Mouse (Mus musculus) midbrain, postnatal 0 days (tissue): ENCODE results near the gene Angpt4. TPM values are rescaled to one million over a fixed set of nuclear protein-coding genes. Genes with fewer than 3 reads are reported as not detected.

ENCODE experiments used
- ATAC-seq: fragments of 200-750 bp; cut with Nextera tagmentation; 2 replicates; pipeline ENCODE4 v1.8.0; 2017; ENCODE audit warnings: moderate number of reproducible peaks, mild to moderate bottlenecking, moderate TSS enrichment, moderate library complexity; ENCODE audit not compliant: low FRiP score
- DNase-seq: peaks from one replicate; pipeline ENCODE4 v3.0.0-alpha.2; 2015; ENCODE audit warnings: low spot score
- H3K27ac ChIP-seq: fragments of 300-500 bp; sonication (generic); 2 replicates; pipeline ENCODE4 v1.5.1; 2014; ENCODE audit warnings: low read depth, mild to moderate bottlenecking, low read length, mixed read lengths
- H3K27me3 ChIP-seq: fragments of 300-500 bp; sonication (generic); 2 replicates; pipeline ENCODE4 v1.6.1; 2014; ENCODE audit warnings: low read length, control low read depth, mixed read lengths; ENCODE audit not compliant: insufficient read depth
- H3K36me3 ChIP-seq: fragments of 300-500 bp; sonication (generic); 2 replicates; pipeline ENCODE4 v1.6.1; 2014; ENCODE audit warnings: low read length, control low read depth, mixed read lengths; ENCODE audit not compliant: insufficient read depth
- H3K4me1 ChIP-seq: fragments of 300-500 bp; sonication (generic); 2 replicates; pipeline ENCODE4 v1.6.1; 2014; ENCODE audit warnings: mild to moderate bottlenecking, control low read depth, antibody characterized with exemption, low read length, mixed read lengths; ENCODE audit not compliant: insufficient read depth
- H3K4me2 ChIP-seq: fragments of 300-500 bp; sonication (generic); 2 replicates; pipeline ENCODE4 v1.6.1; 2014; ENCODE audit warnings: low read depth, mild to moderate bottlenecking, low read length, mixed read lengths; ENCODE audit not compliant: poor library complexity, severe bottlenecking
- H3K4me3 ChIP-seq: fragments of 300-500 bp; sonication (generic); 2 replicates; pipeline ENCODE4 v1.5.1; 2014; ENCODE audit warnings: low read depth, mild to moderate bottlenecking, low read length, moderate library complexity
- H3K9ac ChIP-seq: fragments of 300-500 bp; sonication (generic); replicated peaks from 2 replicates; pipeline ENCODE4 v1.6.1; 2014; ENCODE audit warnings: mild to moderate bottlenecking, low read length, moderate library complexity, mixed read lengths; ENCODE audit not compliant: poor library complexity, severe bottlenecking
- H3K9me3 ChIP-seq: fragments of 300-500 bp; sonication (generic); 2 replicates; pipeline ENCODE4 v1.6.1; 2016; ENCODE audit warnings: low read length, control low read depth
- CTCF ChIP-seq: IDR thresholded peaks from 2 replicates; pipeline ENCODE4 v1.5.1; 2016; ENCODE audit warnings: antibody characterized with exemption, mild to moderate bottlenecking
- WGBS: fragments of 180-500 bp; shearing (Covaris S2); extraction: QIAGEN DNeasy Blood & Tissue Kit; methylation state at CpG from one replicate; pipeline ENCODE4 v1.1.7; 2014; 5-methylcytosine and 5-hydroxymethylcytosine counted together
- polyA plus RNA-seq: library from polyadenylated mRNA; unstranded; fragments of >200 nt; fragmentation: Nextera tagmentation; extraction: Ambion mirVana; gene quantifications from 2 replicates; pipeline ENCODE4 v1.2.1, GENCODE M21; 2015
- total RNA-seq: library from RNA; depleted of rRNA; stranded (reverse); fragments of >200 nt; gene quantifications from 2 replicates; pipeline ENCODE4 v1.2.3, GENCODE M21; 2014

Angpt4 gene
- total and polyA plus RNA-seq, 2 experiments from 2014 or later, result 0.25 to 0.38 TPM

DNA sequence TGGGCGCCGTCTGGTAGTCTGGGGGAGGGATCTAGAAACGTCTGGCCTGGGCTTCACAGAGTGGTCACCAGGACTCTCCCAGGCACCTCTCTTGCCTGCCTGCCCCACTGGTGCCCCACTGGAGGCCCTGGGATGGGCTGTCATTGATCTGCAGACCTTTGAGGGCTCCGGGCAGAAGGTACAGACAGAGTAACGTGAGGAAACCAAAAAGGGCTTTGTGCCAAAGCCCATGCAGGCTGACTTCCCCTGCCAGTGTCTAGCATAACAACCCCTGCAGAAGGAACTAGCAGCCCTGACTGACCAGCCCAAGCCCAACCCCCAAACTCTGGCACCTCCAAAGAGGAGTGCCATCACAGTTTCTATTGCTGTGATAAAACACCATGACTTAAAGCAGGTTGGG lies 15.1 kb upstream of the Angpt4 start:
- Histone ChIP-seq H3K9ac (no peak overlapping the region), H3K4me2 (no peak overlapping the region), H3K27me3 (no peaks in the 10 kb centered on the region), H3K27ac (no peak overlapping the region), H3K4me1 (no peaks in the 10 kb centered on the region), H3K36me3 (no peaks in the 10 kb centered on the region), H3K9me3 (no peaks in the 10 kb centered on the region), H3K4me3 (no peak overlapping the region)
- DNase-seq (no peak), ATAC-seq (no peak)
- TF ChIP-seq CTCF, result no peak
- 79% methylated on average over 5 of the region's 5 CpGs for WGBS

DNA sequence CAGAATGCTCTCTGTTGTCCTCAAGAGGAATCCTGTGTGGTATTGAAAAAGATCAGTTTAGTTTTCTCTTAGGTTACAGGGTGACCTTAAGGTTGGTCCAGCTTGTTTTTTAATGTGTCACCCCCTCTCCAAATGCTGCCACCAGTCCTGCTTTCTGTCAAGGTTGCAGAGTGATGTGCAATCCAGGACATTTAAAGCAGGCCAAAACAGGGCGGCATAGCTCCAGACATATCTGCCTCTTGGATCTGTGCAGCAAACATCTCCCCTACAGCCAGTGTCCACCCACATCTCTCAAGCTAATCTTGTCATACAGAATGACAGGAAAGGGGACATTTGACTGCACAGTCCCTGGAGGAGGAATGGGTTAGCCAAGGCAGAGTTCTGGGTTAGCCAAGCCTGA lies 12.9 kb upstream of the Angpt4 start:
- TF ChIP-seq CTCF, result no peak
- no peak for ATAC-seq
- WGBS, result 97% methylated on average over 1 of the region's 1 CpGs

DNA sequence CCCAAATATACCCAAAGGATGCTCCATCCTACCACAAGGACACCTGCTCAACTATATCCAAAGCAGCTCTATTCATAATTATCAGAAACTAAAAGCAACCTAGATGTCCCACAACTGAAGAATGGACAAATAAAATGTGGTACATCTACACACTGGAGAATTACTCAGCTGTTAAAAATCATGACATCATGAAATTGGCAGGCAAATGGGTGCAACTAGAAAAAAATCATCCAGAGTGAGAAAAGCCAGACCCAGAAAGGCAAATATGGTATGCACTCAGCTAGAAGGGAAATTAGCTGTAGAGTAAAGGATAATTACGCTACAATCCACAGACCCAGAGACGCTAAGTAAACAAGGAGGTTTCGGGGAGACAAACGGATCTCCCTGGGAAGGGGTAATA lies 10.2 kb upstream of the Angpt4 start:
- no peak overlapping the region for H3K27ac ChIP-seq
- H3K9me3 ChIP-seq, result no peaks in the 10 kb centered on the region
- H3K4me1 ChIP-seq, result no peaks in the 10 kb centered on the region
- 89% methylated on average over 4 of the region's 4 CpGs for WGBS
- H3K4me3 ChIP-seq, result no peak overlapping the region
- TF ChIP-seq CTCF, result no peak
- no peaks in the 10 kb centered on the region for H3K36me3 ChIP-seq
- H3K27me3 ChIP-seq, result no peaks in the 10 kb centered on the region
- H3K9ac ChIP-seq, result no peak overlapping the region
- no peak overlapping the region for H3K4me2 ChIP-seq
- ATAC-seq, result no peak
- no peak for DNase-seq

More for the DNA sequence above, 12.9 kb upstream of the Angpt4 start:
- Histone ChIP-seq H3K27ac (no peak overlapping the region), H3K36me3 (no peaks in the 10 kb centered on the region), H3K4me3 (no peak overlapping the region), H3K4me1 (no peaks in the 10 kb centered on the region), H3K9me3 (no peaks in the 10 kb centered on the region), H3K9ac (no peak overlapping the region), H3K27me3 (no peaks in the 10 kb centered on the region), H3K4me2 (no peak overlapping the region)
- no peak for DNase-seq

DNA sequence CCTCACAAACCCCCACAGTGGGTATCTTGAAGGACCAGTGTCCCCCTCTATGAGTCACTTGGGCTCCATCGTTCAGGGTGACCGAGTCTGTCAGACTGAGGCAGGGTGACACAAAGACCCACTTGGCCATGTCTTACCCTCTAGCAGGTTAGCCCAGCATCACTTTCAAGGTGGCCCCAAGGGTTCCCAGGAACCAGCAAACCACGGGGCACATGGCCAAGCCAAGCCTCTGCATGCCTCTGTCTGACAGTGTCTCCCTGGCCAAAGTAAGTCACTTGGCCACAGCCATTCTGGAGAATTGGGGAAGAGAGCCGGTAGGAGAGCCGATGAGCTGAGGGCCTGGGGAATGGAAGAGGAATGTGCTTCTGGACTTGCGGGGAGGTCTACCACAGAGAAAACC lies 7.7 kb upstream of the Angpt4 start:
- ATAC-seq (no peak), DNase-seq (no peak)
- Histone ChIP-seq H3K4me1 (no peaks in the 10 kb centered on the region), H3K27ac (no peak overlapping the region), H3K27me3 (no peaks in the 10 kb centered on the region), H3K36me3 (no peaks in the 10 kb centered on the region), H3K9ac (no peak overlapping the region), H3K4me3 (no peak overlapping the region), H3K4me2 (no peak overlapping the region), H3K9me3 (no peaks in the 10 kb centered on the region)
- WGBS, result 85% methylated on average over 6 of the region's 6 CpGs
- no peak for TF ChIP-seq CTCF

DNA sequence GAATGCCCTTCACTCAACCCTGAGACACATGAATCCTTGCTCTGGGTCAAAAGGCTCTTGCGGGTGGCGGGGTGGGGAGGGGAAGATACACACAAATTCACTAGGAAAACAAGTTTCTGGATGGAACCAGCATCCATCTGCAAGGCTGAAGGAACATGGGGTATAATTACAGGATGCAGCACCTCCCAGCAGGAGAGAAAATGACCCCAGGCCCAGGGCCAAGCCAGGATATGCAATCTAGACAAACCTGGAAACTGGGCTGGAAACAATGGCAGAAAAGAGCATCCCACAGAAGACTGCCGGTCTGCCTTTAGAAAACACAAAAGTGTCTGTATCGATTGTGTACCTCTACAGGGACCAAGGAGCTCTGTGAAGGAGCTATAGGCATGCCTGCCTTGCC lies 7.1 kb upstream of the Angpt4 start:
- no peaks in the 10 kb centered on the region for H3K36me3 ChIP-seq
- no peak overlapping the region for H3K27ac ChIP-seq
- no peak for ATAC-seq
- H3K27me3 ChIP-seq, result no peaks in the 10 kb centered on the region
- DNase-seq, result no peak
- H3K4me1 ChIP-seq, result no peaks in the 10 kb centered on the region
- H3K9me3 ChIP-seq, result no peaks in the 10 kb centered on the region
- WGBS, result 74% methylated on average over 4 of the region's 4 CpGs
- no peak overlapping the region for H3K4me3 ChIP-seq
- H3K4me2 ChIP-seq, result no peak overlapping the region
- no peak overlapping the region for H3K9ac ChIP-seq
- TF ChIP-seq CTCF, result no peak

DNA sequence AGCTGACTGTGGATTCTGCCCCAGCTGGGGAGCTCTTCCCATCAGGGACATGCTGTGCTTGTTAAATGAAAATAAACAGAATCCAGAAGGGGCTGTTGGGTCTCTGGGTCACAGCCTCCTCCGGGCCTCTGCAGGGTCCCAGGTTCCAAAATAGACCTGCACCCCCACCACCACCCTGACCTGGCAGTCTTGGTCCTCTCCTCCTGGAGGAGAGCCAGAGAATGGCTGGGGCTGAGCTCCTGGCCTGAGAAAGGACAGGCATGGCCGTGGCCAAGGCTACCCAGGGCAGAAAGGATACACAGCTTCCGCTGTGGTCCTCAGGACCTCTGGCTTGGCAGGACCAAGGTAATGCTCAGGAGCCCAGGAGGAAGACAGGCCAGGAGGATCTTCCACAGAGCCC lies 6.4 kb upstream of the Angpt4 start:
- TF ChIP-seq CTCF, result no peak
- H3K4me1 ChIP-seq, result no peaks in the 10 kb centered on the region
- no peak overlapping the region for H3K27ac ChIP-seq
- DNase-seq (no peak), ATAC-seq (no peak)
- no peaks in the 10 kb centered on the region for H3K9me3 ChIP-seq
- H3K4me3 ChIP-seq, result no peak overlapping the region
- 54% methylated on average over 3 of the region's 3 CpGs for WGBS
- no peaks in the 10 kb centered on the region for H3K36me3 ChIP-seq
- no peaks in the 10 kb centered on the region for H3K27me3 ChIP-seq
- H3K4me2 ChIP-seq, result no peak overlapping the region
- no peak overlapping the region for H3K9ac ChIP-seq
